Mouse (Mus musculus): ENCODE data around the gene Fhdc1.

- TF ChIP-seq POLR2A (IDR thresholded peaks at IDR 0.05; ENCODE audit: insufficient read depth, low read depth, low read length) (no peak), CTCF (IDR thresholded peaks at IDR 0.05; ENCODE audit: insufficient read depth, low read depth, low read length) (no peak)
These were observed 19.3 kb downstream of the Fhdc1 start for GRCm38 (mm10) chr3:84460952-84461351.
